Mouse (Mus musculus): ENCODE data around the gene Ephx3.

DNA sequence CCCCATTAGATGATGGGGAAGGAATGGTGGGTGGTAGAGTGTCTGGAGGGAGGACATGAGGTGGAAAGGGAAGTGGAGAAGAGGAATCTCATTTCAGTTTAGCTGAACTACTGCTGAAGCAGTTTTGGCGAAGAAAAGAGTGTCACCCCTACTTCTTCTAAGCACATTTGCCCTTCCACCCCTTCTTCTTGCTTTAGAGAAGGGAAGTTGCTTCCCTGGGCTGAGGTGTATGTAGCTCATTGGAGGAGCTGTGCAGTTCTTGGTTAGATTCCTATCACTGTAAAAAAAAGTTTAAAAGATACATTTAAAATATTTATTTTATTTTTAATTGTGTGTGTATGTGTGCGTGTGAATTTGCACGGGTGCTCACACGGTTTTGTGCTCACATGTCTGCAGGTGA is 12.4 kb downstream of the Ephx3 start:
- TF ChIP-seq CTCF (IDR thresholded peaks at IDR 0.05) (no peak), POLR2A (IDR thresholded peaks at IDR 0.05; ENCODE audit: insufficient read depth, low read depth, low read length) (no peak), EP300 (IDR thresholded peaks at IDR 0.05; ENCODE audit: insufficient read depth, low read depth, low read length) (no peak)

Measured in heart, adult 2 months (tissue).